Mouse (Mus musculus): ENCODE measurements at regions not wholly inside any gene's neighbourhood (a gene's known extent, or its start where the extent isn't known, plus 50 kb on each side); places are given as distances from the start of the nearest gene placed in this dataset.
"Not testable (repeated sequence)": the region's sequence is repeated elsewhere in the genome, so short reads cannot be mapped to it uniquely, and the experiment has no call there.

GRCm38 (mm10) chr6:114538185-114538584 lies 104.7 kb upstream of the Atg7 start:
- not testable (repeated sequence) for TF ChIP-seq CTCF (IDR thresholded peaks at IDR 0.05; ENCODE audit: borderline replicate concordance, insufficient read depth, low read depth, low read length); POLR2A (IDR thresholded peaks at IDR 0.05; ENCODE audit: borderline replicate concordance, insufficient read depth, low read length)

Data from cerebellum, adult 2 months (tissue).